Mouse (Mus musculus): ENCODE measurements around the gene Sox21. TPM values are rescaled to one million over a fixed set of nuclear protein-coding genes. Genes with fewer than 3 reads are reported as not detected.
A peak's percentile ranks its signal among the peaks of the same experiment; 100 is the strongest.

Sox21 gene
- polyA plus RNA-seq, 1 experiment from 2014 or later, result 2.5 TPM

- 82% methylated on average over 15 of the region's 15 CpGs for WGBS
- Histone ChIP-seq H3K9me3 (no peaks in the 10 kb centered on the region; the same call in 1 of the 2 replicates), H3K36me3 (replicated peaks) (no peaks in the 10 kb centered on the region), H3K4me1 (no peaks in the 10 kb centered on the region), H3K27ac (replicated peaks) (no peak overlapping the region), H3K4me3 (no peak overlapping the region), H3K27me3 (replicated peaks; ENCODE audit: low read depth, poor library complexity, severe bottlenecking) (peaks cover 41% of the 10 kb centered on the region)
- DNase-seq (ENCODE audit: low spot score), result no peak
Measured at GRCm38 (mm10) chr14:118212188-118212804, 24.5 kb downstream of the Sox21 start.

- H3K4me3 ChIP-seq, result no peak overlapping the region
- no peak overlapping the region for H3K27ac ChIP-seq (replicated peaks)
- 25% methylated on average over 5 of the region's 5 CpGs for WGBS
- H3K27me3 ChIP-seq (replicated peaks; ENCODE audit: low read depth, poor library complexity, severe bottlenecking), result peaks cover 32% of the 10 kb centered on the region
- DNase-seq (ENCODE audit: low spot score), result peak; percentile 37
- no peaks in the 10 kb centered on the region for H3K4me1 ChIP-seq
- no peaks in the 10 kb centered on the region for H3K36me3 ChIP-seq (replicated peaks)
- no peaks in the 10 kb centered on the region; the same call in 1 of the 2 replicates for H3K9me3 ChIP-seq
Measured at GRCm38 (mm10) chr14:118209642-118210041, 27.2 kb downstream of the Sox21 start.

GRCm38 (mm10) chr14:118207347-118207746 lies 29.5 kb downstream of the Sox21 start:
- Histone ChIP-seq H3K27me3 (replicated peaks; ENCODE audit: low read depth, poor library complexity, severe bottlenecking) (peaks cover 12% of the 10 kb centered on the region), H3K27ac (replicated peaks) (no peak overlapping the region), H3K4me1 (no peaks in the 10 kb centered on the region), H3K4me3 (no peak overlapping the region), H3K9me3 (peaks cover 5% of the 10 kb centered on the region; the same call in 1 of the 2 replicates), H3K36me3 (replicated peaks) (no peaks in the 10 kb centered on the region)
- no peak for DNase-seq (ENCODE audit: low spot score)
- WGBS, result 84% methylated on average over 3 of the region's 3 CpGs

GRCm38 (mm10) chr14:118203031-118203430 lies 33.8 kb downstream of the Sox21 start:
- 78% methylated on average over 7 of the region's 7 CpGs for WGBS
- Histone ChIP-seq H3K27ac (replicated peaks) (no peak overlapping the region), H3K9me3 (peaks cover 5% of the 10 kb centered on the region; the same call in 1 of the 2 replicates), H3K4me3 (no peak overlapping the region), H3K4me1 (no peaks in the 10 kb centered on the region), H3K36me3 (replicated peaks) (no peaks in the 10 kb centered on the region), H3K27me3 (replicated peaks; ENCODE audit: low read depth, poor library complexity, severe bottlenecking) (no peaks in the 10 kb centered on the region)
- DNase-seq (ENCODE audit: low spot score), result no peak

- Histone ChIP-seq H3K4me3 (no peak overlapping the region), H3K36me3 (replicated peaks) (no peaks in the 10 kb centered on the region), H3K4me1 (no peaks in the 10 kb centered on the region), H3K27ac (replicated peaks) (no peak overlapping the region), H3K9me3 (peaks cover 5% of the 10 kb centered on the region; the same call in 1 of the 2 replicates), H3K27me3 (replicated peaks; ENCODE audit: low read depth, poor library complexity, severe bottlenecking) (peaks cover 7% of the 10 kb centered on the region)
- 86% methylated on average over 5 of the region's 5 CpGs for WGBS
- DNase-seq (ENCODE audit: low spot score), result no peak
Measured at GRCm38 (mm10) chr14:118202006-118202405, 34.8 kb downstream of the Sox21 start.

- WGBS, result 93% methylated on average over 3 of the region's 3 CpGs
- H3K36me3 ChIP-seq (replicated peaks), result no peaks in the 10 kb centered on the region
- no peaks in the 10 kb centered on the region for H3K4me1 ChIP-seq
- no peak overlapping the region for H3K4me3 ChIP-seq
- peaks cover 16% of the 10 kb centered on the region for H3K27me3 ChIP-seq (replicated peaks; ENCODE audit: low read depth, poor library complexity, severe bottlenecking)
- H3K9me3 ChIP-seq, result peaks cover 5% of the 10 kb centered on the region; the same call in 1 of the 2 replicates
- DNase-seq (ENCODE audit: low spot score), result no peak
- no peak overlapping the region for H3K27ac ChIP-seq (replicated peaks)
Measured at GRCm38 (mm10) chr14:118200731-118201130, 36.1 kb downstream of the Sox21 start.

GRCm38 (mm10) chr14:118197063-118197462 lies 39.8 kb downstream of the Sox21 start:
- Histone ChIP-seq H3K27ac (replicated peaks) (no peak overlapping the region), H3K27me3 (replicated peaks; ENCODE audit: low read depth, poor library complexity, severe bottlenecking) (peaks cover 53% of the 10 kb centered on the region), H3K36me3 (replicated peaks) (no peaks in the 10 kb centered on the region), H3K4me1 (peaks cover 6% of the 10 kb centered on the region; the same call in 1 of the 2 replicates), H3K4me3 (no peak overlapping the region), H3K9me3 (no peaks in the 10 kb centered on the region)
- WGBS, result 80% methylated on average over 12 of the region's 12 CpGs
- DNase-seq (ENCODE audit: low spot score), result no peak

GRCm38 (mm10) chr14:118194219-118194914 lies 42.5 kb downstream of the Sox21 start:
- DNase-seq (ENCODE audit: low spot score), result no peak
- WGBS, result 71% methylated on average over 13 of the region's 13 CpGs
- no peak overlapping the region for H3K27ac ChIP-seq (replicated peaks)

GRCm38 (mm10) chr14:118193663-118194062 lies 43.2 kb downstream of the Sox21 start:
- no peak overlapping the region for H3K4me3 ChIP-seq
- H3K27ac ChIP-seq (replicated peaks), result no peak overlapping the region
- H3K4me1 ChIP-seq, result peaks cover 6% of the 10 kb centered on the region; the same call in 1 of the 2 replicates
- no peaks in the 10 kb centered on the region for H3K36me3 ChIP-seq (replicated peaks)
- 39% methylated on average over 10 of the region's 10 CpGs for WGBS
- peaks cover 69% of the 10 kb centered on the region for H3K27me3 ChIP-seq (replicated peaks; ENCODE audit: low read depth, poor library complexity, severe bottlenecking)
- no peaks in the 10 kb centered on the region for H3K9me3 ChIP-seq
- DNase-seq (ENCODE audit: low spot score), result no peak

More at GRCm38 (mm10) chr14:118194219-118194914, 42.5 kb downstream of the Sox21 start:
- H3K4me1 ChIP-seq, result peaks cover 6% of the 10 kb centered on the region; the same call in 1 of the 2 replicates
- peaks cover 69% of the 10 kb centered on the region for H3K27me3 ChIP-seq (replicated peaks; ENCODE audit: low read depth, poor library complexity, severe bottlenecking)
- H3K9me3 ChIP-seq, result no peaks in the 10 kb centered on the region
- H3K36me3 ChIP-seq (replicated peaks), result no peaks in the 10 kb centered on the region
- no peak overlapping the region for H3K4me3 ChIP-seq

- H3K4me3 ChIP-seq, result no peak overlapping the region
- peaks cover 6% of the 10 kb centered on the region; the same call in 1 of the 2 replicates for H3K4me1 ChIP-seq
- H3K27me3 ChIP-seq (replicated peaks; ENCODE audit: low read depth, poor library complexity, severe bottlenecking), result peaks cover 69% of the 10 kb centered on the region
- H3K27ac ChIP-seq (replicated peaks), result no peak overlapping the region
- H3K36me3 ChIP-seq (replicated peaks), result no peaks in the 10 kb centered on the region
- H3K9me3 ChIP-seq, result no peaks in the 10 kb centered on the region
- no peak for DNase-seq (ENCODE audit: low spot score)
- WGBS, result 32% methylated on average over 10 of the region's 10 CpGs
Measured at GRCm38 (mm10) chr14:118193001-118193628, 43.7 kb downstream of the Sox21 start.

- H3K4me1 ChIP-seq, result peaks cover 6% of the 10 kb centered on the region; the same call in 1 of the 2 replicates
- DNase-seq (ENCODE audit: low spot score), result no peak
- peaks cover 58% of the 10 kb centered on the region for H3K27me3 ChIP-seq (replicated peaks; ENCODE audit: low read depth, poor library complexity, severe bottlenecking)
- WGBS, result 86% methylated on average over 9 of the region's 9 CpGs
- no peak overlapping the region for H3K27ac ChIP-seq (replicated peaks)
- H3K9me3 ChIP-seq, result no peaks in the 10 kb centered on the region
- no peaks in the 10 kb centered on the region for H3K36me3 ChIP-seq (replicated peaks)
- H3K4me3 ChIP-seq, result no peak overlapping the region
Measured at GRCm38 (mm10) chr14:118191442-118191841, 45.4 kb downstream of the Sox21 start.

Data from embryonic facial prominence, embryonic 10.5 days (tissue).